Mouse (Mus musculus): ENCODE measurements around the gene Efcab7.

DNA sequence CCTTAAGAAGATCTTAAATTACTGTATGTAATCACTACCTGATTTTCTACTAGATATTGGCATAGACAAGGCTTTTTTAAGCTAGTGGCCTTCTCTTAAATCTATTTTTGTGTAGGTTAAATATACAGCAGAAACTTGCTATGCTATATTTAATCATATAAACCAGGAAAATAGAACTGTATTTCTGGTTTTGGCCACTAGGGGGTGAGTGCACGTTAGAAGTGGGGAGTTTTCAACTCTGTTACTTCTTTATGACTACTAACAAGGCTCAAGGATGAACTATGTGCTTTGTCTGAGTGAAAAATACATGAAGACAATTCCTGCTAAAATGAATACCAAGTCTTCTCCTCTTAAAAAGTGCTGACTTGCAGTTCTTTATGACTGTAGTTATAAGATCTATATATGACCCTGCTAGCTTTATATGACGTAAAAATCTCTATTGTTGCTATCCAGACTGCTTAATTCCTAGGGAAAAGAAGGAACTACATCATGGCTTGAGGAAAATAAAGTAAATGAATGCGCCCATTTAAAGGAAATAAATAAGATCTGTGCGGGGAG, 85.0 kb downstream of the Efcab7 start:
- peak in 1 of 2 experiments; percentile 74; a peak in 3 of 4 replicates for TF ChIP-seq CTCF (conservative IDR thresholded peaks at IDR 0.05 in 1 of 2, IDR thresholded peaks at IDR 0.05 in 1 of 2; ENCODE audit: low read depth in 2 of 2, low read length in 2 of 2)
- peak; percentile 51; the same call in 1 of the 2 replicates for TF ChIP-seq MYC (IDR thresholded peaks at IDR 0.05; ENCODE audit: low read depth, low read length)

Measured in CH12.LX (cell line).